Mouse (Mus musculus) kidney, adult 2 months (tissue): ENCODE measurements around the gene Tmem221.

Experiments
- CTCF ChIP-seq: fragments of 200-500 bp; conservative IDR thresholded peaks from 2 replicates; pipeline ENCODE4 v1.5.1; 2011; ENCODE audit warnings: low read depth, mild to moderate bottlenecking, control low read depth, low read length, moderate library complexity, mixed read lengths; ENCODE audit not compliant: insufficient read depth, insufficient read length
- POLR2A ChIP-seq: fragments of 200-500 bp; IDR thresholded peaks from one replicate; pipeline ENCODE4 v1.6.1; 2011; ENCODE audit warnings: low read depth, low read length, control low read depth

GRCm38 (mm10) chr8:71558958-71559690 is 453 bp upstream of the Tmem221 start:
- TF ChIP-seq CTCF: no peak
- no peak for TF ChIP-seq POLR2A
